Mouse (Mus musculus): ENCODE results near the gene Htra2. TPM values are rescaled to one million over a fixed set of nuclear protein-coding genes. Genes with fewer than 3 reads are reported as not detected.

The Htra2 gene
- total RNA-seq (2015; ENCODE audit: low replicate concordance) = 69.4 and 97.8 TPM in 2 replicates
- 41.9 and 57.7 TPM in 2 replicates for total RNA-seq (2017; ENCODE audit: low replicate concordance)

GRCm38 (mm10) chr6:83054871-83055431, at the start of gene Htra2:
Gene Htra2 (minus strand): TSS chr6:83055273.
- ATAC-seq (replicated peaks; ENCODE audit: low FRiP score, poor library complexity, severe bottlenecking) = peak; percentile 23

GRCm38 (mm10) chr6:83104158-83104557, 49.1 kb upstream of the Htra2 start:
- ATAC-seq (replicated peaks; ENCODE audit: low FRiP score, poor library complexity, severe bottlenecking) = no peak

GRCm38 (mm10) chr6:83103130-83103650, 48.1 kb upstream of the Htra2 start:
- no peak for ATAC-seq (replicated peaks; ENCODE audit: low FRiP score, poor library complexity, severe bottlenecking)

GRCm38 (mm10) chr6:83101688-83102556, 46.8 kb upstream of the Htra2 start:
- ATAC-seq (replicated peaks; ENCODE audit: low FRiP score, poor library complexity, severe bottlenecking) = peak; percentile 83

DNA sequence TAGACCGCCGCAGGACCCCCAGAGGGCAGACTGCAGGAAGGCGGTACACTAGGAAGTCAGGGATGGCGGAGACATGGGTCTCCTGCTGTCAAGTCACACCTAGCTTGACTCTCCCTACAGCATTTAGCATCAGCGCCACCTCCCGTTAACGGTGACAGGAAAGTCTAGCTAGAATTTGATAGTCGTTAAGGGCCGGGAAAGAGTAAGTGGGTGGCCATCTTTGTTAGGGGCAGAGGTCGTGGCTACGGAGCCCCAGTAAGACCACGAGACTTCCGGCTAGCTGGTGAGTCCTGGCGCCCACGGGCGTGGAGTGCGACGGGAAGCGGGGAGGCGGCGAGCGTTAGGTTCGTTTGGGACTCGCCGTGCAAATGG, 46.2 kb upstream of the Htra2 start, which contains the start of the genes Ccdc142 and Gm42688:
TSS of gene Ccdc142 (plus strand) at position 286 of the 372 bp plus-strand sequence.
TSS of gene Gm42688 (plus strand) at position 302 of the 372 bp plus-strand sequence.
- peak; percentile 90 for ATAC-seq (replicated peaks; ENCODE audit: low FRiP score, poor library complexity, severe bottlenecking)

DNA sequence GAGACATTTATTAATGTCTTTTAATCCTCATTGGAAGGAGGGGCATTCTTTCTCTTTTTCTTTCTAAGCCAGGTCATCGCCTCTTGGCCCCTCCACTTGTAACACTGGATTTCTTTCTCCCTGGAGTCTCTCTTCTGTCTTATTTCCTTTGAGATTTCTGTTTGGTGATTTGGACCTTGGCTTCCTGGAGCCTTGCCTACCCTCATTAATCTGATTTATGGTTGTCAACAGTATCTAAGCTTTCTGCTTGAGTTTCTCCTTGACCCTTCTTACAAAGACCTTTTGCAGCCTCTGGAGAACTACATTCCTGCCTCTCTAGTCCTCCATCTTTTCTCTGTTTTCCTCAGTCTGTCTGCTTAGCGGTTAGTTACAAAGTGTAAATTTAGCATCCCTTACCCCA, 43.3 kb upstream of the Htra2 start:
- ATAC-seq (replicated peaks; ENCODE audit: low FRiP score, poor library complexity, severe bottlenecking) = no peak

DNA sequence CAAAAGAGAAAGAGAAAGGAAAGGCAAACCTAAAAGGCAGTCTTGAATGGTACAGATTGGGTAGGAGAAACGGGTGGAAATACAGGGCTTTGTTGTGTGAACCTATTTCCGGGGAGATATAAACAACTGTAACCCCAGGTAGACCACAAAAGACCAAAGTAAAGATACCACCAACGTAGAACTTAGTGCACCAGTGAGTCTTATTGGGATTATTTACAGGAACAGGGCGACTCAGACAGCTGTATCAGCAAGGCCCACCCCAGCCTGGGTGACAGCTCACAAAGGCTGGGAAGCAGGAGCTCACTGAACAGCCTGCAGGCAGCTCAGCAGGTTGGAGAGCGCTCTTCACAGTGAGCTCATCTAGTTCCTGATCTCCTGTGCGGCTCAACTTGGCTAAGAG, 40.9 kb upstream of the Htra2 start:
- no peak for ATAC-seq (replicated peaks; ENCODE audit: low FRiP score, poor library complexity, severe bottlenecking)

GRCm38 (mm10) chr6:83092416-83093127, 37.5 kb upstream of the Htra2 start:
- no peak for ATAC-seq (replicated peaks; ENCODE audit: low FRiP score, poor library complexity, severe bottlenecking)

DNA sequence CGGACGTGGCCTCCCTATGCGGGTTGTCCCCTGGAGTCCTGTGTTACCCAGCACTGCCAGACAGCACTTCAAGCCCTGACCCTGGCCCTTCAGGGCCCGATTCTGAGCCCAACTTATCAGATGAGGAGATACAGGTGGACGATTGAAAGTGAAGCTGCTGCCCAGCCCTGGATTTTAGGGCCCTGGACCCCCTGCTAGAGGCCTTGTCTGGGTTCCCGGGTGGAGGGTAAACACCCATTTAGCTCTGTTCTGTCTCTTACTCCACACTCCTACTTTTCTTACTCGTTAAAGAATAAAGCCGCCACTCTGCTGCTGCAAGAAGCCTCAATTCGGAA, 32.8 kb upstream of the Htra2 start:
- no peak for ATAC-seq (replicated peaks; ENCODE audit: low FRiP score, poor library complexity, severe bottlenecking)

GRCm38 (mm10) chr6:83087205-83087925, 32.3 kb upstream of the Htra2 start:
- no peak for ATAC-seq (replicated peaks; ENCODE audit: low FRiP score, poor library complexity, severe bottlenecking)

DNA sequence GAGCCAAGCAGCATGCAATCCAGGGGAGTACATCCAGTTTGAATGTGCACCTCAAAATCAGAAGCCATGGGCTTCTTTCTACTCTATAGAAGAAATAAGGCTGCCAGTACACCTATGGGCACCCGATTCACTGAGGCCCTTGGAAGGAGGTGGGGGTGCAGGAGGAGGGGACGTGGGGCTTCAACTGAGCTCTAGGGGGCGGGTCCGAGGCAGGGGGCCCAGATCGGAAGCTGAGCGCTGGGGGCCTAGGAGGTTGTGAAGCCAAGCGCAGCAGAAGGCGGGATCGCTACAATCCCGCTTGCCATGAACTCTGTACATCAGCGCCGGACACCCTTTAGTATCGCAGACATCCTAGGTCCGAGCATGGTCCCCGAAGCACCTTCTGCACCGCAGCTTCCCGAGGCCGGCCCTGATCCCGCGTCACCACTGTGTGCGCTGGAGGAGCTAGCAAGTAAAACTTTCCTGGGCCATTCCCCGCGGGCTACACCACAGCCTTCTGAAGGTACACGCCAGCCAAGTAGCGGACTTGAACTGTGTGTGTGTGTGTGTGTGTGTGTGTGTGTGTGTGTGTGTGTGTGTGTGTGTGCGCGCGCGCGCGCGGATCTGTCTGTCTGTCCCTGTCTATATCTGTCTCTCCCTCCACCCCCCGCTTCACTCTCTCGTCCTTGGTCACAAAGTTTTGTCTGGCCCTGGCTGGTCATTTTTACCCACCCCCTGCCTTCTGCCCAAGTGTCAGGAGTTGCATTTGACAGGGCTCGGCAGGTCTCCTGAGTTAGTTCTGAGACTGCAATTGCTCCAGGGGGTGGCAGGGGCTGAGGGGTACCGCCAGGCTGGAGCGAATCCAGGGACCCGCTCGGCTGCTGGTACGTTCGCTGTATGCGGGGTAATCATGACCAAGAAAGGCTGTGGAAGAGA, 31.3 kb upstream of the Htra2 start, which contains the start of gene Lbx2:
TSS of gene Lbx2 (plus strand) at position 247 of the 915 bp plus-strand sequence.
- no peak for ATAC-seq (replicated peaks; ENCODE audit: low FRiP score, poor library complexity, severe bottlenecking)

DNA sequence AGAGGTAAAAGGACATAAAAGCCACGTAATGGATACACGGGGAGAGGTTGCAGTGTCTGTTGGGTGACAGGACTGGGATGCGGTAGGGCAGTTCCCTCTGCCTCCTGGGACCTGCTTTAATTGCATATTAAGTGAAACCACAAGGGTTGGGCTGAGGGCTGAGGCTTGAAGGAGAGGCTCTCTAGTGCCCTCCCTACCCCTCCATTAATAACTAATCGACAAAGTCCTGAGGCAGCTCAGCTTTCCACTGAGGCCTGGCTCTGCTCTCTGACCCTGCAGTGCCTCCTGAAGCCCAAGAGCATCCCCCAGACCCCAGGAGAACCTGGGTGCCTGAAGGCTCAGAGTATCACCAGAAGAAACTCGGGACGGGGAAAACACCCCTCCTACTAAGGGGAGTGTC, 29.4 kb upstream of the Htra2 start:
- no peak for ATAC-seq (replicated peaks; ENCODE audit: low FRiP score, poor library complexity, severe bottlenecking)

DNA sequence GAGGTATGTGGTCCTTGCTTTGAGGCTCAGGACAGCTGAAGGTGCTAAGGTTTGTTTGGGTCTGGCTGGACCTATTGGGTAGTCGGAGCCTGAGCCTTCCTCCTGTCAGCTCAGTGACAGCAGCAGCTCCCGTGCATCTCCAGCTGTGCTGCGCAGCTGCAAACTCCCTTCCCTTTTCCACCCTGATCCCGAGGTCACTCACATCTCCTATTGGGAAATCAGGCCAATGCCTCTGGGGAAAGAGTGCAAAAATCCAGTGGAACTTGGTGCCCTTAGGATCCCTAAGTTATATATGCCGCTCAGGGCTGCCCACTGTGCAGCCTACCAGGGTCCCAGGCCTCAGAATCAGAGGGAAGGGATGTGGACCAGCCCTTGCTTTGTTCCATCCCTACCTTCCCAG, 28.4 kb upstream of the Htra2 start:
- ATAC-seq (replicated peaks; ENCODE audit: low FRiP score, poor library complexity, severe bottlenecking) = no peak

- ATAC-seq (replicated peaks; ENCODE audit: low FRiP score, poor library complexity, severe bottlenecking) = no peak
Observed at GRCm38 (mm10) chr6:83080210-83080609, 25.1 kb upstream of the Htra2 start.

GRCm38 (mm10) chr6:83078324-83078858, 23.3 kb upstream of the Htra2 start:
- ATAC-seq (replicated peaks; ENCODE audit: low FRiP score, poor library complexity, severe bottlenecking) = peak; percentile 93

DNA sequence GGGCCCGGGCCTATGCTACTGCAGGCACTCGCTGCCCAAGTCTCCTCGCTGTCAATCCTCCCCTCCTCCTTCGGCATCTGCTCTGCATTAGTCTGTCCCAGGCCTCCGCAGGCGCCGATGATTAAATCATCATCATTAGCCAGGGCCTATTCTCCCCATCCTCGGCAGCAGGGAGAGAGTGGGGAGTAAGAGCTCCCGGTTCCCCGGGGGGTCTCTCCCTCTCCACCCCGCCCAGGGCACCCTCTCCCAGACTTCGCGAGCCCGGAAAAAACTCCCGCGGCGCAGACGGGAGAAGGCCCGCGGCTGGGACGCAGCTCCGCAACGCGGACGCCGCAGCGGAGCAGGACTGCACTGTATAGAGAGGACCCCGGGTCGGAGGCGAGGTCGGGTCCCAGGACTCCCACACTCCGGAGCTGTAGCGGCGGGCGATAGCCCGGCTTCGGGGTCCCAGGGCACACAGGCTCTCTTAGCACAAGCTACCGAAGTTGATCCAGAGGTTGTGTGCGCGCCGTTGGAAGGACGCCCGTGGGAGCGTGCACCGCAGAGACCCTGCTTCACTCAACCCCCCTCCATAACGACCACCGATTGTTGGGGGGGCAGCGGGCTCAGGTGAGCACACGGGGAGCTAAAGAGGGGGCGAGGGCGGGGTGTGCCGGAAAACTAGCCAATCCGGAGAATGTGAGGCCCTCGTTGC, 22.7 kb upstream of the Htra2 start, which contains the start of gene Pcgf1:
TSS of gene Pcgf1 (plus strand) at position 240 of the 694 bp plus-strand sequence.
- peak; percentile 44 for ATAC-seq (replicated peaks; ENCODE audit: low FRiP score, poor library complexity, severe bottlenecking)

- no peak for ATAC-seq (replicated peaks; ENCODE audit: low FRiP score, poor library complexity, severe bottlenecking)
Observed at GRCm38 (mm10) chr6:83074979-83075378, 19.9 kb upstream of the Htra2 start.

DNA sequence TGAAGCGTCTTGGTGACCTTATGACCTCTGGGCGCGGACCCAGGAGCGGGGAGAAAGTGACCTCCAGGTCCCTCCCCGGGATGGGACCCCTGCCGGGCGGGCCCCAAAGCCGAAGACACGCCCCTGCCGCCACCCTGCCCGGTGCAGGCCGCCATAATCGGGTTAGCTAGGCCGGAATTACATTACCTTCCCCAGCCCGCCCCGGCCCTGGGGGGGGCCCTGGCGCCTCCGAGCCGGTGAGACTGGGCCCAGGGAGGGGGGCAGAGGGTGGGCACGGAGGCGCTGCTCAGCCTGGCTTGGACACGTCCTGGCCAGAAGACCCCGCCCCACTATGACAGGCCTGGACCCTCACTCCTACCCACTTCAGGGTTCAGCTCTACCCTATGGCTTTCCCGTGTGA, 16.1 kb upstream of the Htra2 start:
- ATAC-seq (replicated peaks; ENCODE audit: low FRiP score, poor library complexity, severe bottlenecking) = no peak
